Mouse (Mus musculus) left cerebral cortex, adult 18-20 months (tissue): ENCODE measurements around the gene Olfr1309. TPM values are rescaled to one million over a fixed set of nuclear protein-coding genes. Genes with fewer than 3 reads are reported as not detected.
"Not testable (repeated sequence)": the region's sequence is repeated elsewhere in the genome, so short reads cannot be mapped to it uniquely, and the experiment has no call there.

Experiments
- DNase-seq, 2 experiments: peaks; one replicate each; pipeline ENCODE4 v3.0.0; 2021 to 2022; ENCODE audit warnings: low spot score in 2 of 2, mixed read lengths in 1 of 2
- long read RNA-seq, 2 experiments: library from polyadenylated mRNA; stranded (forward); transcript quantifications; one replicate each; pipeline ENCODE4 v2.0.0; 2021
- total RNA-seq, 2 experiments: library from RNA; stranded (reverse); gene quantifications; 2 replicates each; pipeline ENCODE4 v1.2.3; 2021

Olfr1309 gene
- not detected for total RNA-seq
- long read RNA-seq, experiment 1: 0 reads
- long read RNA-seq, experiment 2: 0 reads

- no peak for DNase-seq
These were observed at the start of gene Olfr1309 for GRCm38 (mm10) chr2:111990181-111990580. Gene Olfr1309, minus strand, starts transcription at chr2:111990281.

GRCm38 (mm10) chr2:112026971-112027370, 36.9 kb upstream of the Olfr1309 start:
- DNase-seq: not testable (repeated sequence)

GRCm38 (mm10) chr2:112024312-112024711, 34.2 kb upstream of the Olfr1309 start, which contains the start of gene Olfr1311:
Gene Olfr1311, minus strand, starts transcription at chr2:112024412.
- no peak for DNase-seq

- no peak for DNase-seq
These were observed 24.8 kb upstream of the Olfr1309 start for GRCm38 (mm10) chr2:112014900-112015299.

DNA sequence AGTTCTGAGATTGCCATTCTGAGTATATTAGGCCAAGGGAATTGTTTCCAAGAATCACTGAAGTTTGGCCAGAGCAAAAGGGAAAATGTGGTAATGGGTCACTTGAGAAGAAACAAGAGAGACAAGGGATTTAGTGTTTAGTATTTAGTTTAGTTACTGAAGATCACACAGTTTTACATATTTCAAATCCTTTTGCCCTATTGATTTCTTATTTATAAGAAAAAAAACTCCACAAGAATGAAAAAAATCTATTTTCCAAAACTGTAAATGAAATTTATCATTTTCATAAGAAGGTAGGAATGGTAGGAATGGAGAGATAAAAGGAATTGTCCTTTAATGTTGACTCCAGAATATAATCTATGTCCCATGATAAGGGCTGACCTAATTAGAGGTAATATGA, 22.5 kb upstream of the Olfr1309 start, which contains the start of gene Olfr1310:
TSS of gene Olfr1310 (minus strand) at position 101 of the 400 bp plus-strand sequence.
- DNase-seq: no peak

GRCm38 (mm10) chr2:111964844-111965243, 25.2 kb downstream of the Olfr1309 start, which contains the start of gene Olfr1308:
Gene Olfr1308, minus strand, starts transcription at chr2:111964944.
- no peak for DNase-seq

GRCm38 (mm10) chr2:111949340-111949739, 40.7 kb downstream of the Olfr1309 start, which contains the start of gene Olfr1307:
Gene Olfr1307, minus strand, starts transcription at chr2:111949440.
- DNase-seq: no peak

Other genes starting within 250 kb of the Olfr1309 start
- not detected for gene Olfr1301, start 239.3 kb downstream of the Olfr1309 start, total RNA-seq
- gene Olfr1302, start 212.9 kb downstream of the Olfr1309 start, total RNA-seq: not detected
- gene Olfr1303, start 169.9 kb downstream of the Olfr1309 start, total RNA-seq: not detected
- not detected for gene Olfr1305, start 113.1 kb downstream of the Olfr1309 start, total RNA-seq
- not detected for gene Olfr1306, start 74.0 kb downstream of the Olfr1309 start, total RNA-seq
- not detected for gene Olfr1307, start 40.8 kb downstream of the Olfr1309 start, total RNA-seq
- gene Olfr1308, start 25.3 kb downstream of the Olfr1309 start, total RNA-seq: not detected
- not detected for gene Olfr1310, start 22.4 kb upstream of the Olfr1309 start, total RNA-seq
- gene Olfr1311, start 34.1 kb upstream of the Olfr1309 start, total RNA-seq: not detected
- not detected for gene Olfr1312, start 60.0 kb upstream of the Olfr1309 start, total RNA-seq
- not detected for gene Olfr1313, start 87.6 kb upstream of the Olfr1309 start, total RNA-seq
- not detected for gene Olfr1314, start 106.5 kb upstream of the Olfr1309 start, total RNA-seq
- not detected for gene Olfr1315-ps1, start 125.2 kb upstream of the Olfr1309 start, total RNA-seq
- gene Olfr1316, start 144.7 kb upstream of the Olfr1309 start, total RNA-seq: not detected
- not detected for gene Olfr1317, start 150.0 kb upstream of the Olfr1309 start, total RNA-seq
- gene Olfr1318, start 163.9 kb upstream of the Olfr1309 start, total RNA-seq: not detected
- gene Lpcat4, start 249.2 kb upstream of the Olfr1309 start, total RNA-seq: 100 to 1,000 TPM; 141 to 158 TPM